Mouse (Mus musculus): ENCODE results near the gene Fggy. TPM values are rescaled to one million over a fixed set of nuclear protein-coding genes. Genes with fewer than 3 reads are reported as not detected.

Fggy gene
- polyA plus RNA-seq, 1 experiment = 22.2 TPM

GRCm38 (mm10) chr4:95626186-95626585, 68.9 kb downstream of the Fggy start:
- no peaks in the 10 kb centered on the region for H3K27me3 ChIP-seq (ENCODE audit: control insufficient read depth, insufficient read depth, low read length, poor library complexity, severe bottlenecking)
- no peaks in the 10 kb centered on the region for H3K36me3 ChIP-seq (ENCODE audit: control insufficient read depth, insufficient read depth, low read length, poor library complexity, severe bottlenecking)
- no peaks in the 10 kb centered on the region for H3K4me1 ChIP-seq (ENCODE audit: control insufficient read depth, insufficient read depth, low read length)
- H3K4me3 ChIP-seq (ENCODE audit: low read depth, low read length) = no peak overlapping the region
- H3K27ac ChIP-seq (ENCODE audit: insufficient read depth, low read length) = no peak overlapping the region
- TF ChIP-seq EP300 (IDR thresholded peaks at IDR 0.05; ENCODE audit: insufficient read depth, low read depth, low read length) = no peak
- no peak overlapping the region for H3K9ac ChIP-seq (ENCODE audit: low read depth, poor library complexity, severe bottlenecking)
- H3K9me3 ChIP-seq (replicated peaks; ENCODE audit: control insufficient read depth, insufficient read depth, low read length, poor library complexity, severe bottlenecking) = no peaks in the 10 kb centered on the region

GRCm38 (mm10) chr4:95634903-95635302, 77.6 kb downstream of the Fggy start:
- no peak overlapping the region for H3K9ac ChIP-seq (ENCODE audit: low read depth, poor library complexity, severe bottlenecking)
- no peaks in the 10 kb centered on the region for H3K27me3 ChIP-seq (ENCODE audit: control insufficient read depth, insufficient read depth, low read length, poor library complexity, severe bottlenecking)
- H3K4me1 ChIP-seq (ENCODE audit: control insufficient read depth, insufficient read depth, low read length) = no peaks in the 10 kb centered on the region
- no peak overlapping the region for H3K4me3 ChIP-seq (ENCODE audit: low read depth, low read length)
- no peaks in the 10 kb centered on the region for H3K36me3 ChIP-seq (ENCODE audit: control insufficient read depth, insufficient read depth, low read length, poor library complexity, severe bottlenecking)
- no peaks in the 10 kb centered on the region for H3K9me3 ChIP-seq (replicated peaks; ENCODE audit: control insufficient read depth, insufficient read depth, low read length, poor library complexity, severe bottlenecking)
- no peak for TF ChIP-seq POLR2A (IDR thresholded peaks at IDR 0.05; ENCODE audit: insufficient read depth, low read length)
- TF ChIP-seq CTCF (IDR thresholded peaks at IDR 0.05; ENCODE audit: low read depth, low read length) = no peak
- no peak for TF ChIP-seq EP300 (IDR thresholded peaks at IDR 0.05; ENCODE audit: insufficient read depth, low read depth, low read length)
- no peak overlapping the region for H3K27ac ChIP-seq (ENCODE audit: insufficient read depth, low read length)

GRCm38 (mm10) chr4:95636937-95637749, 79.8 kb downstream of the Fggy start:
- no peaks in the 10 kb centered on the region for H3K27me3 ChIP-seq (ENCODE audit: control insufficient read depth, insufficient read depth, low read length, poor library complexity, severe bottlenecking)
- H3K4me3 ChIP-seq (ENCODE audit: low read depth, low read length) = no peak overlapping the region
- no peak for TF ChIP-seq CTCF (IDR thresholded peaks at IDR 0.05; ENCODE audit: low read depth, low read length)
- no peak for TF ChIP-seq EP300 (IDR thresholded peaks at IDR 0.05; ENCODE audit: insufficient read depth, low read depth, low read length)
- no peak for TF ChIP-seq POLR2A (IDR thresholded peaks at IDR 0.05; ENCODE audit: insufficient read depth, low read length)
- H3K36me3 ChIP-seq (ENCODE audit: control insufficient read depth, insufficient read depth, low read length, poor library complexity, severe bottlenecking) = no peaks in the 10 kb centered on the region
- H3K9me3 ChIP-seq (replicated peaks; ENCODE audit: control insufficient read depth, insufficient read depth, low read length, poor library complexity, severe bottlenecking) = no peaks in the 10 kb centered on the region
- H3K27ac ChIP-seq (ENCODE audit: insufficient read depth, low read length) = no peak overlapping the region
- H3K4me1 ChIP-seq (ENCODE audit: control insufficient read depth, insufficient read depth, low read length) = no peaks in the 10 kb centered on the region
- H3K9ac ChIP-seq (ENCODE audit: low read depth, poor library complexity, severe bottlenecking) = no peak overlapping the region

GRCm38 (mm10) chr4:95638063-95638462, 80.8 kb downstream of the Fggy start:
- H3K27me3 ChIP-seq (ENCODE audit: control insufficient read depth, insufficient read depth, low read length, poor library complexity, severe bottlenecking) = no peaks in the 10 kb centered on the region
- H3K4me3 ChIP-seq (ENCODE audit: low read depth, low read length) = no peak overlapping the region
- no peaks in the 10 kb centered on the region for H3K9me3 ChIP-seq (replicated peaks; ENCODE audit: control insufficient read depth, insufficient read depth, low read length, poor library complexity, severe bottlenecking)
- H3K9ac ChIP-seq (ENCODE audit: low read depth, poor library complexity, severe bottlenecking) = no peak overlapping the region
- no peaks in the 10 kb centered on the region for H3K36me3 ChIP-seq (ENCODE audit: control insufficient read depth, insufficient read depth, low read length, poor library complexity, severe bottlenecking)
- H3K27ac ChIP-seq (ENCODE audit: insufficient read depth, low read length) = no peak overlapping the region
- TF ChIP-seq POLR2A (IDR thresholded peaks at IDR 0.05; ENCODE audit: insufficient read depth, low read length) (no peak), CTCF (IDR thresholded peaks at IDR 0.05; ENCODE audit: low read depth, low read length) (no peak), EP300 (IDR thresholded peaks at IDR 0.05; ENCODE audit: insufficient read depth, low read depth, low read length) (no peak)
- no peaks in the 10 kb centered on the region for H3K4me1 ChIP-seq (ENCODE audit: control insufficient read depth, insufficient read depth, low read length)

- H3K9ac ChIP-seq (ENCODE audit: low read depth, poor library complexity, severe bottlenecking) = no peak overlapping the region
- no peaks in the 10 kb centered on the region for H3K9me3 ChIP-seq (replicated peaks; ENCODE audit: control insufficient read depth, insufficient read depth, low read length, poor library complexity, severe bottlenecking)
- H3K27me3 ChIP-seq (ENCODE audit: control insufficient read depth, insufficient read depth, low read length, poor library complexity, severe bottlenecking) = no peaks in the 10 kb centered on the region
- no peaks in the 10 kb centered on the region for H3K4me1 ChIP-seq (ENCODE audit: control insufficient read depth, insufficient read depth, low read length)
- TF ChIP-seq POLR2A (IDR thresholded peaks at IDR 0.05; ENCODE audit: insufficient read depth, low read length) (no peak), EP300 (IDR thresholded peaks at IDR 0.05; ENCODE audit: insufficient read depth, low read depth, low read length) (no peak), CTCF (IDR thresholded peaks at IDR 0.05; ENCODE audit: low read depth, low read length) (no peak)
- H3K36me3 ChIP-seq (ENCODE audit: control insufficient read depth, insufficient read depth, low read length, poor library complexity, severe bottlenecking) = no peaks in the 10 kb centered on the region
- H3K4me3 ChIP-seq (ENCODE audit: low read depth, low read length) = no peak overlapping the region
- H3K27ac ChIP-seq (ENCODE audit: insufficient read depth, low read length) = no peak overlapping the region
Observed at GRCm38 (mm10) chr4:95640831-95641230, 83.5 kb downstream of the Fggy start.

- no peak overlapping the region for H3K9ac ChIP-seq (ENCODE audit: low read depth, poor library complexity, severe bottlenecking)
- H3K4me1 ChIP-seq (ENCODE audit: control insufficient read depth, insufficient read depth, low read length) = no peaks in the 10 kb centered on the region
- no peak overlapping the region for H3K4me3 ChIP-seq (ENCODE audit: low read depth, low read length)
- no peak for TF ChIP-seq CTCF (IDR thresholded peaks at IDR 0.05; ENCODE audit: low read depth, low read length)
- TF ChIP-seq EP300 (IDR thresholded peaks at IDR 0.05; ENCODE audit: insufficient read depth, low read depth, low read length) = no peak
- no peak for TF ChIP-seq POLR2A (IDR thresholded peaks at IDR 0.05; ENCODE audit: insufficient read depth, low read length)
- no peaks in the 10 kb centered on the region for H3K9me3 ChIP-seq (replicated peaks; ENCODE audit: control insufficient read depth, insufficient read depth, low read length, poor library complexity, severe bottlenecking)
- H3K27ac ChIP-seq (ENCODE audit: insufficient read depth, low read length) = no peak overlapping the region
- no peaks in the 10 kb centered on the region for H3K27me3 ChIP-seq (ENCODE audit: control insufficient read depth, insufficient read depth, low read length, poor library complexity, severe bottlenecking)
- no peaks in the 10 kb centered on the region for H3K36me3 ChIP-seq (ENCODE audit: control insufficient read depth, insufficient read depth, low read length, poor library complexity, severe bottlenecking)
Observed at GRCm38 (mm10) chr4:95644048-95644447, 86.7 kb downstream of the Fggy start.

Measured in ES-Bruce4 (cell line).